Mouse (Mus musculus): Measurements from ENCODE around the gene Tsga10ip. TPM values are rescaled to one million over a fixed set of nuclear protein-coding genes. Genes with fewer than 3 reads are reported as not detected.
"Not testable (repeated sequence)": the region's sequence is repeated elsewhere in the genome, so short reads cannot be mapped to it uniquely, and the experiment has no call there.

Tsga10ip gene
- total and polyA plus RNA-seq, 2 experiments from 2014 or later: 0.10 TPM; not detected in 1

DNA sequence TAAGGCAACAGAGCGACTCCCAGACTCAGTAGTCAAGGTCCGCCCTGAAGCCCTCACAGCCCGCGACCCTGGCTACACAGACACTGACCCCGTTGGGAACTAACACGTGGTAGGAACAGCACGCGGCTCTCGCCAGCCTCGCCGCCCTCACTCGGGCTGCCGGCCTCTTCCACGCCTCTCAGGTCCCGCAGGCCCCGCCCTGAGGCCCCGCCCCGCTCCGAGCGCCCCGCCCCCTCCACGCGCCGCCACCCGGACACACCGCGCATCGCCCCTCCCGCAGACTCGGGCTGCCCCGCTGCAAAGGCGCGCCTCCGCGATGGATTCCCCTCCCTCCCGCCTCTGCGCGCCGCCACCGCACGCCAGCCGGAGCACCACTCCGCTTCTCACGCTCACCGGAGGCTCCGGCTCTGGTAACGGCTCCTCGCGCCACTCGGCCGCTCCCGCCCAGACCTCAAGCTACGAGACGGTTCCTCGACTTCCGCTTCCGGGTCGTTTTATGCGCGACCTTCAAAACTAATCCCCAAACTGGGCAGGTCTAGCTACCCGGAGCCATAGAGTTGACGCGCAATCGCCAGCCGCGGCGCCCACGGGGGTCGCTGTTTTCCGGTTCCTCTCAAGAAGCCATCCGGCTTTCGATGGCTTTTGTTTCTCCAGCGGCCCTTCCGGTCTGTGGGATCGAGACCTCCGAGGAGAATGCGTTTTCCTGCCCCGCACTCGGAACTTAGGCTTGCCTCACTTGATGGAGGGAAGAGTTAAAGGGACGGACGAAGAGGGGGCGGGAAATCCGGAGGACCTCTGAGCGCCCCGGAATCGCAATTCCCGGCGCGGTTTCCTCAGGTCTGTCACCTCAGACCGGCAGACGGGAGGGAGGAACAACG, 35.9 kb downstream of the Tsga10ip start, which contains the start of gene Eif1ad:
TSS of gene Eif1ad (plus strand) at position 567 of the 878 bp plus-strand sequence.
- WGBS: under 1% methylated on average over 64 of the region's 92 CpGs
- Histone ChIP-seq H3K9ac (replicated peaks; ENCODE audit: low read length, poor library complexity, severe bottlenecking) (peak within 1 kb of the TSS; percentile 77), H3K36me3 (ENCODE audit: insufficient read depth, low read length) (peaks cover 27% of the 10 kb centered on the region), H3K27ac (ENCODE audit: low read depth, low read length) (peak within 1 kb of the TSS; percentile 93), H3K27me3 (ENCODE audit: insufficient read depth, low read length) (no peaks in the 10 kb centered on the region), H3K9me3 (ENCODE audit: low read length) (no peaks in the 10 kb centered on the region), H3K4me2 (ENCODE audit: low read depth, low read length, poor library complexity, severe bottlenecking) (peak within 1 kb of the TSS; percentile 94), H3K4me3 (ENCODE audit: low read depth, low read length) (peak within 1 kb of the TSS; percentile 82), H3K4me1 (ENCODE audit: insufficient read depth, low read length) (peaks cover 14% of the 10 kb centered on the region)
- ATAC-seq (ENCODE audit: low FRiP score): peak; percentile 92
- peak; percentile 53 for TF ChIP-seq CTCF (IDR thresholded peaks at IDR 0.05)
- DNase-seq (ENCODE audit: low spot score): peak; percentile 99

GRCm38 (mm10) chr19:5365751-5366150, 36.6 kb downstream of the Tsga10ip start:
- TF ChIP-seq CTCF (IDR thresholded peaks at IDR 0.05): no peak
- ATAC-seq (ENCODE audit: low FRiP score) (no peak), DNase-seq (ENCODE audit: low spot score) (no peak)

GRCm38 (mm10) chr19:5364124-5364523, 38.2 kb downstream of the Tsga10ip start:
- DNase-seq (ENCODE audit: low spot score) (no peak), ATAC-seq (ENCODE audit: low FRiP score) (no peak)
- H3K4me2 ChIP-seq (ENCODE audit: low read depth, low read length, poor library complexity, severe bottlenecking): no peak overlapping the region
- no peak overlapping the region for H3K9ac ChIP-seq (replicated peaks; ENCODE audit: low read length, poor library complexity, severe bottlenecking)
- TF ChIP-seq CTCF (IDR thresholded peaks at IDR 0.05): no peak
- peaks cover 16% of the 10 kb centered on the region for H3K36me3 ChIP-seq (ENCODE audit: insufficient read depth, low read length)
- H3K27me3 ChIP-seq (ENCODE audit: insufficient read depth, low read length): no peaks in the 10 kb centered on the region
- H3K9me3 ChIP-seq (ENCODE audit: low read length): no peaks in the 10 kb centered on the region
- H3K27ac ChIP-seq (ENCODE audit: low read depth, low read length): no peak overlapping the region
- 96% methylated on average over 2 of the region's 2 CpGs for WGBS
- H3K4me1 ChIP-seq (ENCODE audit: insufficient read depth, low read length): peaks cover 14% of the 10 kb centered on the region
- no peak overlapping the region for H3K4me3 ChIP-seq (ENCODE audit: low read depth, low read length)

More at GRCm38 (mm10) chr19:5365751-5366150, 36.6 kb downstream of the Tsga10ip start:
- peaks cover 23% of the 10 kb centered on the region for H3K36me3 ChIP-seq (ENCODE audit: insufficient read depth, low read length)
- peak overlapping the region; percentile 93 for H3K27ac ChIP-seq (ENCODE audit: low read depth, low read length)
- WGBS: 14% methylated on average over 11 of the region's 11 CpGs
- H3K4me1 ChIP-seq (ENCODE audit: insufficient read depth, low read length): peaks cover 14% of the 10 kb centered on the region
- peak overlapping the region; percentile 82 for H3K4me3 ChIP-seq (ENCODE audit: low read depth, low read length)
- H3K9me3 ChIP-seq (ENCODE audit: low read length): no peaks in the 10 kb centered on the region
- peak overlapping the region; percentile 94 for H3K4me2 ChIP-seq (ENCODE audit: low read depth, low read length, poor library complexity, severe bottlenecking)
- no peaks in the 10 kb centered on the region for H3K27me3 ChIP-seq (ENCODE audit: insufficient read depth, low read length)
- peak overlapping the region; percentile 77 for H3K9ac ChIP-seq (replicated peaks; ENCODE audit: low read length, poor library complexity, severe bottlenecking)

- H3K4me2 ChIP-seq (ENCODE audit: low read depth, low read length, poor library complexity, severe bottlenecking): no peak overlapping the region
- H3K4me3 ChIP-seq (ENCODE audit: low read depth, low read length): no peak overlapping the region
- peaks cover 11% of the 10 kb centered on the region; the same call in 1 of the 2 replicates for H3K36me3 ChIP-seq (ENCODE audit: insufficient read depth, low read length)
- ATAC-seq (ENCODE audit: low FRiP score) (no peak), DNase-seq (ENCODE audit: low spot score) (no peak)
- no peak for TF ChIP-seq CTCF (IDR thresholded peaks at IDR 0.05)
- no peak overlapping the region for H3K9ac ChIP-seq (replicated peaks; ENCODE audit: low read length, poor library complexity, severe bottlenecking)
- no peak overlapping the region for H3K27ac ChIP-seq (ENCODE audit: low read depth, low read length)
- H3K27me3 ChIP-seq (ENCODE audit: insufficient read depth, low read length): no peaks in the 10 kb centered on the region
- 85% methylated on average over 2 of the region's 2 CpGs for whole genome bisulfite sequencing
- H3K9me3 ChIP-seq (ENCODE audit: low read length): no peaks in the 10 kb centered on the region
- peaks cover 7% of the 10 kb centered on the region; the same call in 1 of the 2 replicates for H3K4me1 ChIP-seq (ENCODE audit: insufficient read depth, low read length)
Measured at GRCm38 (mm10) chr19:5362186-5362585, 40.1 kb downstream of the Tsga10ip start.

- Histone ChIP-seq H3K9me3 (ENCODE audit: low read length) (no peaks in the 10 kb centered on the region), H3K36me3 (ENCODE audit: insufficient read depth, low read length) (no peaks in the 10 kb centered on the region), H3K4me2 (ENCODE audit: low read depth, low read length, poor library complexity, severe bottlenecking) (no peak overlapping the region), H3K4me1 (ENCODE audit: insufficient read depth, low read length) (no peaks in the 10 kb centered on the region), H3K4me3 (ENCODE audit: low read depth, low read length) (no peak overlapping the region), H3K27me3 (ENCODE audit: insufficient read depth, low read length) (no peaks in the 10 kb centered on the region), H3K27ac (ENCODE audit: low read depth, low read length) (no peak overlapping the region), H3K9ac (replicated peaks; ENCODE audit: low read length, poor library complexity, severe bottlenecking) (no peak overlapping the region)
- no peak for DNase-seq (ENCODE audit: low spot score)
- TF ChIP-seq CTCF (IDR thresholded peaks at IDR 0.05): no peak
- no CpG with 5 or more reads among the region's 1 CpGs for WGBS
- ATAC-seq (ENCODE audit: low FRiP score): no peak
Measured at GRCm38 (mm10) chr19:5356080-5356479, 46.2 kb downstream of the Tsga10ip start.

DNA sequence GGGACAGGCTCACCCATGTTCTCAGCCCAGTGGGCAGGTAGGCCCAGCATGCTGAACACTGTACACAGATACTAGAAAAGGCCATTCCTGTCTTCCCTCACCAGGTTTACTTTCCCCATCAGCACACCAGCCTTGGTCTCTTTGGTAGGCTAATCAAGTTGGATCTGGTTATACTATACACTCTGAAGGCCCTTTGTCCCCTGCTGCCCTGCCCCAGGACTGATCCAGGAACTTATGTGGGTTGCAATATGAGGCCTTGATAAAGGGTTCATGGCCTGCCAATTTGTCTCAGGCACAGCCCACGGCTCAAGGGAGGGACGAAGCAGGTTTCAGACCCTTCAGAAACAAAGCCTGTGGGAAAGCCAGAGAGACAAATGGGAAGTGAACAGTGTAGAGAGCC, 48.7 kb downstream of the Tsga10ip start:
- H3K4me3 ChIP-seq (ENCODE audit: low read depth, low read length): no peak overlapping the region
- TF ChIP-seq CTCF (IDR thresholded peaks at IDR 0.05): no peak
- H3K36me3 ChIP-seq (ENCODE audit: insufficient read depth, low read length): no peaks in the 10 kb centered on the region
- H3K9ac ChIP-seq (replicated peaks; ENCODE audit: low read length, poor library complexity, severe bottlenecking): no peak overlapping the region
- ATAC-seq (ENCODE audit: low FRiP score): no peak
- H3K4me1 ChIP-seq (ENCODE audit: insufficient read depth, low read length): peaks cover 5% of the 10 kb centered on the region; the same call in 1 of the 2 replicates
- no peak for DNase-seq (ENCODE audit: low spot score)
- no peaks in the 10 kb centered on the region for H3K9me3 ChIP-seq (ENCODE audit: low read length)
- no peaks in the 10 kb centered on the region for H3K27me3 ChIP-seq (ENCODE audit: insufficient read depth, low read length)
- WGBS: 86% methylated on average over 2 of the region's 2 CpGs
- H3K27ac ChIP-seq (ENCODE audit: low read depth, low read length): no peak overlapping the region
- no peak overlapping the region for H3K4me2 ChIP-seq (ENCODE audit: low read depth, low read length, poor library complexity, severe bottlenecking)

- H3K4me3 ChIP-seq (ENCODE audit: low read depth, low read length): peak within 1 kb of the TSS; percentile 41
- H3K4me1 ChIP-seq (ENCODE audit: insufficient read depth, low read length); H3K27ac ChIP-seq (ENCODE audit: low read depth, low read length); H3K36me3 ChIP-seq (ENCODE audit: insufficient read depth, low read length); H3K27me3 ChIP-seq (ENCODE audit: insufficient read depth, low read length); DNase-seq (ENCODE audit: low spot score); H3K9me3 ChIP-seq (ENCODE audit: low read length); ATAC-seq (ENCODE audit: low FRiP score): not testable (repeated sequence)
- peak within 1 kb of the TSS; percentile 68 for H3K9ac ChIP-seq (replicated peaks; ENCODE audit: low read length, poor library complexity, severe bottlenecking)
- H3K4me2 ChIP-seq (ENCODE audit: low read depth, low read length, poor library complexity, severe bottlenecking): peak within 1 kb of the TSS; percentile 72
- 57% methylated on average over 6 of the region's 6 CpGs for WGBS
Measured at GRCm38 (mm10) chr19:5349502-5349873, 52.8 kb downstream of the Tsga10ip start, which contains the start of gene Cst6. Gene Cst6 (minus strand): TSS chr19:5349574.
